Comparison of ENCODE assay signal across 8 mouse cellular contexts in the genomic region with DNA sequence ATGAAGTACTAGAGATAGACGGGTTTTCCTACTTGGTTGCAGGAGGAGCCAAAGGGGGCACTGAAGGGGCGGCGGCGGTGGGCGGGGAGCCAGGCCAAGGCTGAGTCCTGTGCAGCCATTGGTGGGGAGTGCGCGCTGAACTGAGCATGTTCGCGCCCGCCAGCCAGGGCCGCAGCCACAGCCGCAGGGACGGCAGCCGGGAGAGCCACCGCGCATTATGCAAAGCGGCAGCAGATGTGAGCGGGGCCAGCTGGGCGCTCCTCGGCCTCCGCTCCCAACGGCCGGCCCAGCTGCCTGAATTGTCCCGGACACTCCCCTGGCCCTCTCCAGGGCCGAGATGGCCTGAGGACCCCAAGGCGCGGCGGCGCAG. TPM values are rescaled to one million over a fixed set of nuclear protein-coding genes. Genes with fewer than 3 reads are reported as not detected.
A peak's percentile ranks its signal among the peaks of the same experiment; 100 is the strongest.
DNase-seq lines count a peak whose midpoint lies in the region; ATAC-seq and TF ChIP-seq lines count a peak whose summit lies in the region.

A gene (plus strand): TSS at position 165 of the 370 bp plus-strand sequence.

- peak within 1 kb of the TSS; percentile 99 for H3K4me2 ChIP-seq in CH12.LX (ENCODE audit: insufficient read depth, low read depth, poor library complexity, severe bottlenecking)
- H3K4me2 ChIP-seq in embryonic facial prominence, embryonic 15.5 days (replicated peaks), result peak within 1 kb of the TSS; percentile 99
- H3K4me2 ChIP-seq in heart, embryonic 12.5 days, result peak within 1 kb of the TSS; percentile 100
- H3K4me2 ChIP-seq in liver, postnatal 0 days (ENCODE audit: low read depth, low read length), result peak within 1 kb of the TSS; percentile 70

- peak within 1 kb of the TSS in 2 of 3 experiments; percentile 61 to 68 for H3K4me3 ChIP-seq in CH12.LX (replicated peaks in 1 of 3; ENCODE audit: low read depth in 2 of 3, low read length in 2 of 3, poor library complexity in 1 of 3)
- peak within 1 kb of the TSS; percentile 26 for H3K4me3 ChIP-seq in bone marrow, adult 2 months (replicated peaks; ENCODE audit: control insufficient read depth, low read depth, low read length)
- H3K4me3 ChIP-seq in embryonic facial prominence, embryonic 15.5 days (replicated peaks), result peak within 1 kb of the TSS; percentile 65
- peak within 1 kb of the TSS; percentile 64 for H3K4me3 ChIP-seq in heart, embryonic 12.5 days
- H3K4me3 ChIP-seq in layer of hippocampus, adult 2 months, result peak within 1 kb of the TSS; percentile 78
- peak within 1 kb of the TSS; percentile 48 for H3K4me3 ChIP-seq in liver, postnatal 0 days (ENCODE audit: low read depth, low read length)

- H3K27ac ChIP-seq in CH12.LX (ENCODE audit: insufficient read depth, low read depth), result no peak within 1 kb of the TSS
- H3K27ac ChIP-seq in bone marrow, adult 2 months (ENCODE audit: control insufficient read depth, insufficient read depth, low read depth, low read length, poor library complexity), result no peak within 1 kb of the TSS
- no peak within 1 kb of the TSS for H3K27ac ChIP-seq in embryonic facial prominence, embryonic 15.5 days (replicated peaks)
- H3K27ac ChIP-seq in heart, embryonic 12.5 days (ENCODE audit: poor library complexity, severe bottlenecking), result no peak within 1 kb of the TSS
- H3K27ac ChIP-seq in layer of hippocampus, adult 2 months, result peak within 1 kb of the TSS; percentile 99
- no peak within 1 kb of the TSS for H3K27ac ChIP-seq in liver, postnatal 0 days (ENCODE audit: low read depth)

- no peak for TF ChIP-seq RAD21 in CH12.LX (IDR thresholded peaks at IDR 0.05; ENCODE audit: low read depth, low read length)

- dilution Hi-C loops in CH12.LX (cut with MboI; ENCODE audit: extremely low pct_ligation_motif_present, extremely low pct_unique_long_range_greater_than_20kb, low sequenced_read_pairs), result no loop called here

- WGBS in bone marrow, adult 2 months, result under 1% methylated on average over 29 of the region's 29 CpGs
- 1% methylated on average over 29 of the region's 29 CpGs for WGBS in embryonic facial prominence, embryonic 15.5 days
- under 1% methylated on average over 29 of the region's 29 CpGs for WGBS in heart, embryonic 12.5 days
- WGBS in liver, postnatal 0 days (ENCODE audit: insufficient replicate concordance), result 0% methylated on average over 29 of the region's 29 CpGs

- no peaks in the 10 kb centered on the region for H3K27me3 ChIP-seq in CH12.LX (replicated peaks)
- H3K27me3 ChIP-seq in embryonic facial prominence, embryonic 15.5 days, result peaks cover 5% of the 10 kb centered on the region; the same call in 1 of the 2 replicates
- H3K27me3 ChIP-seq in heart, embryonic 12.5 days (replicated peaks), result peaks cover 15% of the 10 kb centered on the region; the same call in 1 of the 2 replicates
- H3K27me3 ChIP-seq in liver, postnatal 0 days (ENCODE audit: insufficient read depth, low read length), result peaks cover 27% of the 10 kb centered on the region

- peak; percentile 91 for ATAC-seq in embryonic facial prominence, embryonic 15.5 days (ENCODE audit: insufficient number of reproducible peaks, low FRiP score, low TSS enrichment, low read depth)
- peak; percentile 89 for ATAC-seq in heart, embryonic 12.5 days (ENCODE audit: insufficient number of reproducible peaks, low FRiP score)
- peak; percentile 49 for ATAC-seq in liver, postnatal 0 days

- H3K9me3 ChIP-seq in CH12.LX (replicated peaks; ENCODE audit: low read length), result peaks cover 10% of the 10 kb centered on the region
- no peaks in the 10 kb centered on the region for H3K9me3 ChIP-seq in embryonic facial prominence, embryonic 15.5 days (replicated peaks)
- H3K9me3 ChIP-seq in heart, embryonic 12.5 days (replicated peaks), result no peaks in the 10 kb centered on the region
- H3K9me3 ChIP-seq in liver, postnatal 0 days (ENCODE audit: low read length), result no peaks in the 10 kb centered on the region

- no peaks in the 10 kb centered on the region for H3K79me2 ChIP-seq in CH12.LX (replicated peaks; ENCODE audit: control insufficient read depth, extremely low read depth, insufficient read depth, poor library complexity, severe bottlenecking)

- H3K4me1 ChIP-seq in CH12.LX (ENCODE audit: control insufficient read depth in 1 of 2, insufficient read depth in 2 of 2), result peaks cover 5 to 14% of the 10 kb centered on the region in 2 experiments; a peak in 3 of 4 replicates
- H3K4me1 ChIP-seq in bone marrow, adult 2 months (ENCODE audit: control insufficient read depth, insufficient read depth, low read length), result no peaks in the 10 kb centered on the region
- peaks cover 22% of the 10 kb centered on the region for H3K4me1 ChIP-seq in embryonic facial prominence, embryonic 15.5 days
- peaks cover 16% of the 10 kb centered on the region for H3K4me1 ChIP-seq in heart, embryonic 12.5 days (replicated peaks)
- H3K4me1 ChIP-seq in liver, postnatal 0 days (ENCODE audit: insufficient read depth), result peaks cover 8% of the 10 kb centered on the region; the same call in 1 of the 2 replicates

- H3K9ac ChIP-seq in CH12.LX (ENCODE audit: insufficient read depth, low read depth), result peak within 1 kb of the TSS; percentile 58
- H3K9ac ChIP-seq in embryonic facial prominence, embryonic 15.5 days, result peak within 1 kb of the TSS; percentile 51
- peak within 1 kb of the TSS; percentile 63 for H3K9ac ChIP-seq in heart, embryonic 12.5 days
- no peak within 1 kb of the TSS for H3K9ac ChIP-seq in liver, postnatal 0 days (replicated peaks)

- no peak; the same call in 1 of the 2 replicates for TF ChIP-seq EP300 in CH12.LX (IDR thresholded peaks at IDR 0.05; ENCODE audit: low read length)
- TF ChIP-seq EP300 in liver, postnatal 0 days (IDR thresholded peaks at IDR 0.05; ENCODE audit: low read depth), result no peak

- no peak for TF ChIP-seq CTCF in CH12.LX (conservative IDR thresholded peaks at IDR 0.05 in 1 of 2, IDR thresholded peaks at IDR 0.05 in 1 of 2; ENCODE audit: low read depth in 2 of 2, low read length in 2 of 2)
- TF ChIP-seq CTCF in bone marrow, adult 2 months (IDR thresholded peaks at IDR 0.05; ENCODE audit: control insufficient read depth, insufficient read depth, low read length), result no peak
- no peak for TF ChIP-seq CTCF in layer of hippocampus, adult 2 months (conservative IDR thresholded peaks at IDR 0.05)
- TF ChIP-seq CTCF in liver, postnatal 0 days (IDR thresholded peaks at IDR 0.05; ENCODE audit: low read depth), result no peak

- in situ Hi-C loops in CH12.LX (cut with MboI; ENCODE audit: low pct_ligation_motif_present, low pct_unique_long_range_greater_than_20kb, low sequenced_read_pairs), result no loop called here

- peaks cover 0 to 3% of the 10 kb centered on the region in 2 experiments for H3K36me3 ChIP-seq in CH12.LX (replicated peaks in 1 of 2; ENCODE audit: control insufficient read depth in 1 of 2, insufficient read depth in 1 of 2, low read length in 1 of 2)
- no peaks in the 10 kb centered on the region for H3K36me3 ChIP-seq in embryonic facial prominence, embryonic 15.5 days
- no peaks in the 10 kb centered on the region for H3K36me3 ChIP-seq in heart, embryonic 12.5 days
- H3K36me3 ChIP-seq in liver, postnatal 0 days (replicated peaks; ENCODE audit: insufficient read depth, low read length), result no peaks in the 10 kb centered on the region

- DNase-seq in CH12.LX (ENCODE audit: extremely low read depth), result peak; percentile 76
- peak; percentile 86 to 88 for DNase-seq in layer of hippocampus, adult 2 months (ENCODE audit: low spot score in 2 of 2)
- DNase-seq in liver, postnatal 0 days, result peak; percentile 55
- DNase-seq in ovary, postnatal 10 days (ENCODE audit: low spot score), result peak; percentile 7
- peak; percentile 35 for DNase-seq in thymus, postnatal 25 days

- TF ChIP-seq POLR2A in CH12.LX (IDR thresholded peaks at IDR 0.05; ENCODE audit: low read depth, low read length), result peak; percentile 40; the same call in 1 of the 2 replicates
- no peak for TF ChIP-seq POLR2A in bone marrow, adult 2 months (IDR thresholded peaks at IDR 0.05; ENCODE audit: borderline replicate concordance, control insufficient read depth, low read depth, low read length)

TF ChIP-seq in CH12.LX, 34 proteins besides CTCF, POLR2A, EP300 and RAD21:
- TF ChIP-seq MAX (IDR thresholded peaks at IDR 0.05; ENCODE audit: low read length) (0 out of 2 replicates have a peak, but pooled peaks have one; percentile 26), MEF2A (IDR thresholded peaks at IDR 0.05; ENCODE audit: borderline replicate concordance, low read depth, low read length) (no peak), ZNF384 (IDR thresholded peaks at IDR 0.05; ENCODE audit: low read depth, low read length) (no peak), BHLHE40 (IDR thresholded peaks at IDR 0.05; ENCODE audit: low read depth, low read length) (0 out of 2 replicates have a peak, but pooled peaks have one; percentile 31), NRF1 (IDR thresholded peaks at IDR 0.05; ENCODE audit: low read depth, low read length) (peak; percentile 75), NELFE (IDR thresholded peaks at IDR 0.05; ENCODE audit: low read depth, low read length) (no peak), CHD2 (IDR thresholded peaks at IDR 0.05; ENCODE audit: low read length) (no peak), USF2 (conservative IDR thresholded peaks at IDR 0.05; ENCODE audit: low read depth, low read length) (no peak), SMC3 (IDR thresholded peaks at IDR 0.05; ENCODE audit: low read depth, low read length) (no peak), TBP (conservative IDR thresholded peaks at IDR 0.05; ENCODE audit: low read depth, low read length) (no peak), ETS1 (conservative IDR thresholded peaks at IDR 0.05; ENCODE audit: low read depth, low read length) (peak; percentile 9; the same call in 1 of the 2 replicates), UBTF (IDR thresholded peaks at IDR 0.05; ENCODE audit: low read depth, low read length) (no peak), GABPA (IDR thresholded peaks at IDR 0.05; ENCODE audit: insufficient replicate concordance, low read depth, low read length) (no peak), MYC (IDR thresholded peaks at IDR 0.05; ENCODE audit: low read depth, low read length) (no peak), MAFK (IDR thresholded peaks at IDR 0.05; ENCODE audit: insufficient replicate concordance, low read length) (no peak), E2F4 (IDR thresholded peaks at IDR 0.05; ENCODE audit: insufficient replicate concordance, low read depth, low read length) (no peak), TCF12 (IDR thresholded peaks at IDR 0.05; ENCODE audit: low read depth, low read length) (peak; percentile 73; the same call in 1 of the 2 replicates)

RNA-seq across cellular contexts. Expression of the gene that starts here (rescaled TPM):
- total RNA-seq in CH12.LX (2012; rRNA removed), result 0.21 and 0.25 TPM in 2 replicates
- total RNA-seq in CH12.LX (2014; rRNA removed), result 0.39 and 0.51 TPM in 2 replicates
- 1.5 and 1.6 TPM in 2 replicates for polyA plus RNA-seq in CH12.LX (2012; ENCODE audit: insufficient read length, low read depth)
- 0.34 and 0.92 TPM in 2 replicates for polyA plus RNA-seq in bone marrow, adult 2 months (2011; ENCODE audit: insufficient read depth, insufficient read length, low replicate concordance, missing spikeins)
- polyA plus RNA-seq in embryonic facial prominence, embryonic 15.5 days (2015; fragmentation: Nextera tagmentation; extraction: Ambion mirVana), result 1.9 and 2.5 TPM in 2 replicates
- polyA plus RNA-seq in heart, embryonic 12.5 days (2016; fragmentation: Nextera tagmentation; extraction: Ambion mirVana), result 0.63 and 0.78 TPM in 2 replicates
- 10 to 100 TPM; 62.8 to 76.8 TPM for total RNA-seq in layer of hippocampus, adult 2 months (2021)
- 0.09 and 0.11 TPM in 2 replicates for polyA plus RNA-seq in liver, postnatal 0 days (2015; fragmentation: Nextera tagmentation; extraction: Ambion mirVana)

Comparison
In these comparisons a context has a peak if more than half of its experiments do, and no peak if none do; other contexts are left out.
1. RNA of the gene that starts here (total RNA-seq): 62.8 to 76.8 TPM in layer of hippocampus, adult 2 months; 0.21 to 0.51 TPM in CH12.LX; every median in the first group is over 10 times any median in the second.
2. Peak in ATAC-seq, H3K4me3 ChIP-seq, H3K9ac ChIP-seq and H3K4me2 ChIP-seq in heart, embryonic 12.5 days; RNA of the gene not detected or under 1 TPM.
3. Peak in DNase-seq, ATAC-seq, H3K4me3 ChIP-seq and H3K4me2 ChIP-seq in liver, postnatal 0 days; RNA of the gene not detected or under 1 TPM.
4. DNase-seq: peak in every context shown above with its lines; median percentile 87 in layer of hippocampus, adult 2 months; 76 in CH12.LX; 55 in liver, postnatal 0 days; 35 in thymus, postnatal 25 days; 7 in ovary, postnatal 10 days.
5. H3K4me3 ChIP-seq: peak in every context shown above with its lines; median percentile 78 in layer of hippocampus, adult 2 months; 65 in embryonic facial prominence, embryonic 15.5 days; 64 in CH12.LX; 64 in heart, embryonic 12.5 days; 48 in liver, postnatal 0 days; 26 in bone marrow, adult 2 months.
6. Peak in every context shown above with its lines, with median percentiles within 50 percentile points of each other: H3K4me2 ChIP-seq and ATAC-seq.